Mouse (Mus musculus) heart, adult 2 months (tissue): Measurements from ENCODE around the gene Gm13288.
"Not testable (repeated sequence)": the region's sequence is repeated elsewhere in the genome, so short reads cannot be mapped to it uniquely, and the experiment has no call there.

Source experiments
- CTCF ChIP-seq: fragments of 200-600 bp; IDR thresholded peaks from 2 replicates; pipeline ENCODE4 v1.8.1; 2022; ENCODE audit warnings: antibody characterized with exemption, mild to moderate bottlenecking, moderate library complexity
- POLR2A ChIP-seq: fragments of 200-500 bp; IDR thresholded peaks from 2 replicates; pipeline ENCODE4 v1.6.1; 2011; ENCODE audit warnings: mild to moderate bottlenecking, low read depth, low read length, control low read depth; ENCODE audit not compliant: insufficient read depth

DNA sequence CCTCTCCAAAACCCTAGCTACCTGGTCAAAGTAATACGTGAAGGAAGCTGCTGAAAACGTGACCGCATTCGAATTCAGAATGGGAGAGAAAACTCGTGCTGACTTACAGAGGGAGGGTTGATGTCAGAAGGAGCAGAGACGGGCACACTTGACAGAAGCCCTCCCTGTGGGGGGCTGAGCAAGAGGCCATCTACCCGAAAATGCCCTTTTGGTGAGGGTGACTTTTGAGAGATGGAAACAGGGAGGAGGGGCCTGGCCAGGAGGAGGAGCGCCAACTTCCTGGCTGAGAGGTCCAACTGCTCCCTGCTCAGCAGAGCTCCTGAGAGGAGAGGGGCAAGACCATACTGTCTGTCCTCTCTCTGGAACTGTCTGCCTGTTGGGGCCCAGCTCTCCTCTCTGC lies at the start of gene Gm13288:
- TF ChIP-seq POLR2A, CTCF: not testable (repeated sequence)
